Mouse (Mus musculus) embryonic facial prominence, embryonic 13.5 days (tissue): Measurements from ENCODE around the gene Card9. TPM values are rescaled to one million over a fixed set of nuclear protein-coding genes. Genes with fewer than 3 reads are reported as not detected.
A peak's percentile ranks its signal among the peaks of the same experiment; 100 is the strongest.
"Not testable (repeated sequence)": the region's sequence is repeated elsewhere in the genome, so short reads cannot be mapped to it uniquely, and the experiment has no call there.

ENCODE experiments used
- ATAC-seq: fragments of 200-750 bp; cut with Nextera tagmentation; 2 replicates; pipeline ENCODE4 v1.8.0; 2017; ENCODE audit warnings: low read depth; ENCODE audit not compliant: insufficient number of reproducible peaks, insufficient read depth, low FRiP score, low TSS enrichment
- H3K27ac ChIP-seq: fragments of 300-500 bp; sonication (generic); 2 replicates; pipeline ENCODE4 v1.5.1; 2015; ENCODE audit warnings: moderate library complexity, mild to moderate bottlenecking, inconsistent platforms
- H3K27me3 ChIP-seq: fragments of 300-500 bp; sonication (generic); 2 replicates; pipeline ENCODE4 v1.6.1; 2015; ENCODE audit warnings: mild to moderate bottlenecking, inconsistent platforms
- H3K36me3 ChIP-seq: fragments of 300-500 bp; sonication (generic); 2 replicates; pipeline ENCODE4 v1.6.1; 2015; ENCODE audit warnings: mild to moderate bottlenecking, inconsistent platforms
- H3K4me1 ChIP-seq: fragments of 300-500 bp; sonication (generic); 2 replicates; pipeline ENCODE4 v1.6.1; 2015; ENCODE audit warnings: inconsistent platforms
- H3K4me2 ChIP-seq: fragments of 300-500 bp; sonication (generic); 2 replicates; pipeline ENCODE4 v1.6.1; 2015; ENCODE audit warnings: moderate library complexity, mild to moderate bottlenecking, inconsistent platforms
- H3K4me3 ChIP-seq: fragments of 300-500 bp; sonication (generic); 2 replicates; pipeline ENCODE4 v1.5.1; 2015; ENCODE audit warnings: mild to moderate bottlenecking, inconsistent platforms
- H3K9ac ChIP-seq: fragments of 300-500 bp; sonication (generic); 2 replicates; pipeline ENCODE4 v1.6.1; 2015; ENCODE audit warnings: mild to moderate bottlenecking, inconsistent platforms
- H3K9me3 ChIP-seq: fragments of 300-500 bp; sonication (generic); 2 replicates; pipeline ENCODE4 v1.6.1; 2016; ENCODE audit warnings: inconsistent platforms
- WGBS: fragments of 180-500 bp; shearing (Covaris S2); methylation state at CpG from one replicate; pipeline ENCODE4 v1.1.7; 2015; ENCODE audit warnings: mixed read lengths; 5-methylcytosine and 5-hydroxymethylcytosine counted together
- polyA plus RNA-seq: library from polyadenylated mRNA; unstranded; fragments of >200 nt; fragmentation: Nextera tagmentation; extraction: Ambion mirVana; gene quantifications from 2 replicates; pipeline ENCODE4 v1.2.1, GENCODE M21; 2015

The Card9 gene
- polyA plus RNA-seq, 1 experiment from 2014 or later = 0.81 TPM

- Histone ChIP-seq H3K9me3 (no peaks in the 10 kb centered on the region), H3K27me3 (no peaks in the 10 kb centered on the region), H3K27ac (peak within 1 kb of the TSS; percentile 69), H3K4me2 (peak within 1 kb of the TSS; percentile 95), H3K9ac (peak within 1 kb of the TSS; percentile 95), H3K4me3 (peak within 1 kb of the TSS; percentile 97), H3K4me1 (peaks cover 22% of the 10 kb centered on the region), H3K36me3 (peaks cover 75% of the 10 kb centered on the region)
- peak; percentile 80 for ATAC-seq
- under 1% methylated on average over 60 of the region's 60 CpGs for whole genome bisulfite sequencing
These were observed 28.5 kb upstream of the Card9 start, which contains the start of the genes Entr1 and Pmpca for GRCm38 (mm10) chr2:26389154-26389690. Gene Entr1, minus strand, starts transcription at chr2:26389316. Gene Pmpca, plus strand, starts transcription at chr2:26389339.

GRCm38 (mm10) chr2:26388682-26389153 is 28.0 kb upstream of the Card9 start:
- no peaks in the 10 kb centered on the region for H3K27me3 ChIP-seq
- peak overlapping the region; percentile 69 for H3K27ac ChIP-seq
- peak overlapping the region; percentile 95 for H3K4me2 ChIP-seq
- peaks cover 75% of the 10 kb centered on the region for H3K36me3 ChIP-seq
- peak; percentile 6; the same call in 1 of the 2 replicates for ATAC-seq
- peak overlapping the region; percentile 95 for H3K9ac ChIP-seq
- H3K9me3 ChIP-seq = no peaks in the 10 kb centered on the region
- peaks cover 22% of the 10 kb centered on the region for H3K4me1 ChIP-seq
- WGBS = under 1% methylated on average over 45 of the region's 45 CpGs
- H3K4me3 ChIP-seq = peak overlapping the region; percentile 97

- Histone ChIP-seq H3K27me3 (no peaks in the 10 kb centered on the region), H3K4me3 (peak overlapping the region; percentile 97; the same call in 1 of the 2 replicates), H3K9me3 (no peaks in the 10 kb centered on the region), H3K36me3 (peaks cover 75% of the 10 kb centered on the region), H3K4me2 (peak overlapping the region; percentile 95), H3K9ac (peak overlapping the region; percentile 95), H3K27ac (no peak overlapping the region), H3K4me1 (peaks cover 22% of the 10 kb centered on the region)
- WGBS = 87% methylated on average over 3 of the region's 3 CpGs
- no peak for ATAC-seq
These were observed 27.0 kb upstream of the Card9 start for GRCm38 (mm10) chr2:26387713-26388112.

- not testable (repeated sequence) for ATAC-seq, H3K4me1 ChIP-seq, H3K9me3 ChIP-seq, H3K27me3 ChIP-seq, H3K27ac ChIP-seq
- Histone ChIP-seq H3K36me3 (peaks cover 66% of the 10 kb centered on the region), H3K4me3 (peak overlapping the region; percentile 92), H3K4me2 (peak overlapping the region; percentile 93), H3K9ac (peak overlapping the region; percentile 89)
- WGBS = 33% methylated on average over 6 of the region's 6 CpGs
These were observed 20.2 kb upstream of the Card9 start for GRCm38 (mm10) chr2:26380871-26381270.

- Histone ChIP-seq H3K27me3 (no peaks in the 10 kb centered on the region), H3K9me3 (no peaks in the 10 kb centered on the region), H3K4me3 (peak within 1 kb of the TSS; percentile 92), H3K27ac (peak within 1 kb of the TSS; percentile 68), H3K4me2 (peak within 1 kb of the TSS; percentile 93), H3K9ac (peak within 1 kb of the TSS; percentile 89), H3K36me3 (peaks cover 66% of the 10 kb centered on the region), H3K4me1 (peaks cover 5% of the 10 kb centered on the region)
- peak; percentile 88 for ATAC-seq
- 1% methylated on average over 38 of the region's 38 CpGs for WGBS
These were observed 19.5 kb upstream of the Card9 start, which contains the start of gene Snapc4 for GRCm38 (mm10) chr2:26380131-26380771. Gene Snapc4, minus strand, starts transcription at chr2:26380653.

- Histone ChIP-seq H3K9me3 (no peaks in the 10 kb centered on the region), H3K4me2 (no peak overlapping the region), H3K27ac (no peak overlapping the region), H3K27me3 (no peaks in the 10 kb centered on the region), H3K36me3 (peaks cover 99% of the 10 kb centered on the region), H3K4me3 (no peak overlapping the region), H3K4me1 (no peaks in the 10 kb centered on the region), H3K9ac (no peak overlapping the region)
- no peak for ATAC-seq
- WGBS = 94% methylated on average over 8 of the region's 8 CpGs
These were observed 11.7 kb upstream of the Card9 start for GRCm38 (mm10) chr2:26372396-26372795.

GRCm38 (mm10) chr2:26368572-26368971 is 7.9 kb upstream of the Card9 start:
- Histone ChIP-seq H3K4me3 (no peak overlapping the region), H3K36me3 (peaks cover 99% of the 10 kb centered on the region), H3K4me2 (no peak overlapping the region), H3K9ac (no peak overlapping the region), H3K4me1 (no peaks in the 10 kb centered on the region), H3K27me3 (no peaks in the 10 kb centered on the region), H3K27ac (no peak overlapping the region), H3K9me3 (no peaks in the 10 kb centered on the region)
- WGBS = 89% methylated on average over 1 of the region's 1 CpGs
- no peak for ATAC-seq

GRCm38 (mm10) chr2:26367911-26368310 is 7.2 kb upstream of the Card9 start:
- Histone ChIP-seq H3K4me3 (no peak overlapping the region), H3K27ac (no peak overlapping the region), H3K9ac (no peak overlapping the region), H3K4me2 (no peak overlapping the region), H3K9me3 (no peaks in the 10 kb centered on the region), H3K4me1 (no peaks in the 10 kb centered on the region), H3K27me3 (no peaks in the 10 kb centered on the region), H3K36me3 (peaks cover 99% of the 10 kb centered on the region)
- ATAC-seq = no peak
- WGBS = 94% methylated on average over 6 of the region's 6 CpGs

- Histone ChIP-seq H3K9ac (no peak overlapping the region), H3K27ac (no peak overlapping the region; the same call in 1 of the 2 replicates)
These were observed 4.2 kb upstream of the Card9 start for GRCm38 (mm10) chr2:26364738-26365465.

GRCm38 (mm10) chr2:26363481-26363880 is 2.8 kb upstream of the Card9 start:
- no peaks in the 10 kb centered on the region for H3K4me1 ChIP-seq
- H3K4me3 ChIP-seq = no peak overlapping the region
- H3K9me3 ChIP-seq = no peaks in the 10 kb centered on the region
- ATAC-seq = no peak
- WGBS = 86% methylated on average over 5 of the region's 5 CpGs
- H3K9ac ChIP-seq = no peak overlapping the region
- no peaks in the 10 kb centered on the region for H3K27me3 ChIP-seq
- no peak overlapping the region for H3K27ac ChIP-seq
- no peak overlapping the region for H3K4me2 ChIP-seq
- peaks cover 63% of the 10 kb centered on the region for H3K36me3 ChIP-seq

More at GRCm38 (mm10) chr2:26364738-26365465, 4.2 kb upstream of the Card9 start:
- WGBS = 88% methylated on average over 10 of the region's 10 CpGs
- Histone ChIP-seq H3K9me3 (no peaks in the 10 kb centered on the region), H3K4me1 (no peaks in the 10 kb centered on the region), H3K27me3 (no peaks in the 10 kb centered on the region), H3K4me3 (no peak overlapping the region), H3K36me3 (peaks cover 77% of the 10 kb centered on the region), H3K4me2 (no peak overlapping the region)
- ATAC-seq = no peak

- 83% methylated on average over 5 of the region's 5 CpGs for WGBS
- no peak overlapping the region for H3K9ac ChIP-seq
- H3K4me1 ChIP-seq = no peaks in the 10 kb centered on the region
- H3K36me3 ChIP-seq = peaks cover 58% of the 10 kb centered on the region
- no peak overlapping the region for H3K4me3 ChIP-seq
- H3K9me3 ChIP-seq = no peaks in the 10 kb centered on the region
- H3K4me2 ChIP-seq = no peak overlapping the region
- no peak overlapping the region for H3K27ac ChIP-seq
- ATAC-seq = no peak
- no peaks in the 10 kb centered on the region for H3K27me3 ChIP-seq
These were observed 2.3 kb upstream of the Card9 start for GRCm38 (mm10) chr2:26362991-26363390.
